Mouse (Mus musculus) CH12.LX (cell line): Measurements from ENCODE around the gene Prkg1.

Experiments
- CTCF ChIP-seq, 2 experiments: IDR thresholded peaks in 1 of 2; conservative IDR thresholded peaks in 1 of 2; 2 replicates each; pipeline ENCODE4 v1.5.1; 2011 to 2012; ENCODE audit warnings: low read depth in 2 of 2, low read length in 2 of 2, improper control_type of control experiment in 1 of 2, inconsistent platforms in 1 of 2, mild to moderate bottlenecking in 1 of 2, moderate library complexity in 1 of 2
- E2F4 ChIP-seq: IDR thresholded peaks from 2 replicates; pipeline ENCODE4 v1.6.1; 2011; ENCODE audit warnings: low read depth, low read length, improper control_type of control experiment; ENCODE audit not compliant: insufficient replicate concordance
- ETS1 ChIP-seq: conservative IDR thresholded peaks from 2 replicates; pipeline ENCODE4 v1.6.1; 2012; ENCODE audit warnings: low read depth, mild to moderate bottlenecking, inconsistent platforms, low read length, improper control_type of control experiment, moderate library complexity
- IRF4 ChIP-seq: IDR thresholded peaks from 2 replicates; pipeline ENCODE4 v1.6.1; 2014; ENCODE audit warnings: low read depth, mild to moderate bottlenecking, inconsistent platforms, low read length, improper control_type of control experiment
- MAFK ChIP-seq: IDR thresholded peaks from 2 replicates; pipeline ENCODE4 v1.6.1; 2011; ENCODE audit warnings: low read length, improper control_type of control experiment; ENCODE audit not compliant: insufficient replicate concordance
- NELFE ChIP-seq: IDR thresholded peaks from 2 replicates; pipeline ENCODE4 v1.6.1; 2011; ENCODE audit warnings: low read depth, low read length, improper control_type of control experiment
- SMC3 ChIP-seq: IDR thresholded peaks from 2 replicates; pipeline ENCODE4 v1.6.1; 2011; ENCODE audit warnings: low read depth, low read length, improper control_type of control experiment
- TCF12 ChIP-seq: IDR thresholded peaks from 2 replicates; pipeline ENCODE4 v1.6.1; 2014; ENCODE audit warnings: low read depth, mild to moderate bottlenecking, inconsistent platforms, low read length, improper control_type of control experiment
- USF2 ChIP-seq: conservative IDR thresholded peaks from 2 replicates; pipeline ENCODE4 v1.6.1; 2011; ENCODE audit warnings: low read depth, low read length, improper control_type of control experiment
- ZC3H11A ChIP-seq: IDR thresholded peaks from 2 replicates; pipeline ENCODE4 v1.6.1; 2012; ENCODE audit warnings: low read depth, mild to moderate bottlenecking, inconsistent platforms, low read length, improper control_type of control experiment
- ZKSCAN1 ChIP-seq: IDR thresholded peaks from 2 replicates; pipeline ENCODE4 v1.6.1; 2012; ENCODE audit warnings: low read depth, inconsistent platforms, low read length, improper control_type of control experiment, borderline replicate concordance

- TF ChIP-seq CTCF (conservative IDR thresholded peaks at IDR 0.05 in 1 of 2, IDR thresholded peaks at IDR 0.05 in 1 of 2; ENCODE audit: low read depth in 2 of 2, low read length in 2 of 2) (no peak), ZC3H11A (no peak), SMC3 (no peak), ZKSCAN1 (no peak), TCF12 (no peak), IRF4 (no peak), NELFE (no peak), USF2 (no peak), E2F4 (no peak), MAFK (no peak), ETS1 (no peak)
These were observed 1020.4 kb downstream of the Prkg1 start for GRCm38 (mm10) chr19:30744426-30744825.
